15 mouse cellular contexts compared by ENCODE assay signal in genomic region chr2:38135427-38135826, GRCm38 (mm10).
DNase-seq lines count a peak whose midpoint lies in the region; ATAC-seq and TF ChIP-seq lines count a peak whose summit lies in the region.
"Had no signal": no experiment of that assay in that cellular context is flagged by ENCODE, and none has a peak within 500 bp of the region (broad histone marks: within the 10 kb centered on the region; RNA-seq: fewer than 3 reads in every experiment).

No protein-coding gene starts in this region.

- WGBS in midbrain, embryonic 11.5 days: 49% methylated on average over 3 of the region's 3 CpGs
- 55% methylated on average over 3 of the region's 3 CpGs for WGBS in midbrain, embryonic 10.5 days
- 56% methylated on average over 3 of the region's 3 CpGs for WGBS in hindbrain, embryonic 14.5 days

- peak; percentile 50; the same call in 1 of the 2 replicates for ATAC-seq in midbrain, embryonic 11.5 days (ENCODE audit: low FRiP score)
- no peak for ATAC-seq in hindbrain, embryonic 14.5 days (ENCODE audit: low FRiP score)
- ATAC-seq in inflammation-experienced regulatory T-cells, adult 6 months: no peak

- no peak for TF ChIP-seq CTCF in brain, embryonic 14.5 days (IDR thresholded peaks at IDR 0.05; ENCODE audit: borderline replicate concordance, extremely low read depth, insufficient read depth, insufficient read length)

- DNase-seq in embryo, embryonic 10.5 days (ENCODE audit: low spot score): peak; percentile 33
- DNase-seq in embryo, embryonic 9.5 days (ENCODE audit: extremely low spot score): no peak
- peak; percentile 85 for DNase-seq in midbrain, embryonic 11.5 days (ENCODE audit: low spot score, missing footprints)
- no peak for DNase-seq in midbrain, embryonic 10.5 days (ENCODE audit: low spot score)
- peak; percentile 94 for DNase-seq in brain, embryonic 14.5 days (ENCODE audit: low read depth)
- peak; percentile 42 for DNase-seq in hindbrain, embryonic 14.5 days (ENCODE audit: low spot score)
- no peak for DNase-seq in gastrocnemius, adult 18-20 months (ENCODE audit: low spot score)
- DNase-seq: adrenal gland, adult 2 months; heart, postnatal 14 days; kidney, adult 11 months; lung, postnatal 10 days had no signal

- TF ChIP-seq POLR2A in brain, embryonic 14.5 days (IDR thresholded peaks at IDR 0.05; ENCODE audit: borderline replicate concordance, extremely low read depth, insufficient read depth, insufficient read length, poor library complexity, severe bottlenecking): no peak

- no peak overlapping the region for H3K27ac ChIP-seq in midbrain, embryonic 11.5 days (ENCODE audit: low read depth, low read length)
- H3K27ac ChIP-seq in midbrain, embryonic 10.5 days (replicated peaks): no peak overlapping the region
- H3K27ac ChIP-seq in hindbrain, embryonic 14.5 days: no peak overlapping the region
- H3K27ac ChIP-seq: stomach, embryonic 15.5 days had no signal

- no peak overlapping the region for H3K4me3 ChIP-seq in midbrain, embryonic 11.5 days (ENCODE audit: low read depth, low read length)
- H3K4me3 ChIP-seq in midbrain, embryonic 10.5 days: no peak overlapping the region
- H3K4me3 ChIP-seq in hindbrain, embryonic 14.5 days (replicated peaks; ENCODE audit: low read length): no peak overlapping the region
- H3K4me3 ChIP-seq: stomach, embryonic 15.5 days had no signal

- no peak overlapping the region for H3K9ac ChIP-seq in midbrain, embryonic 11.5 days (ENCODE audit: low read length)
- H3K9ac ChIP-seq in hindbrain, embryonic 14.5 days: no peak overlapping the region
- H3K9ac ChIP-seq: stomach, embryonic 15.5 days had no signal

- H3K9me3 ChIP-seq in midbrain, embryonic 11.5 days (ENCODE audit: control insufficient read depth, low read length): no peaks in the 10 kb centered on the region
- H3K9me3 ChIP-seq in midbrain, embryonic 10.5 days (replicated peaks): no peaks in the 10 kb centered on the region
- H3K9me3 ChIP-seq in hindbrain, embryonic 14.5 days (ENCODE audit: control insufficient read depth, low read length): no peaks in the 10 kb centered on the region
- H3K9me3 ChIP-seq: G1E; stomach, embryonic 15.5 days had no signal

- H3K4me2 ChIP-seq in midbrain, embryonic 11.5 days: no peak overlapping the region
- H3K4me2 ChIP-seq in hindbrain, embryonic 14.5 days (replicated peaks): no peak overlapping the region
- H3K4me2 ChIP-seq: liver, embryonic 11.5 days; stomach, embryonic 15.5 days had no signal

- H3K27me3 ChIP-seq in midbrain, embryonic 11.5 days (ENCODE audit: control insufficient read depth, insufficient read depth, low read length): no peaks in the 10 kb centered on the region
- H3K27me3 ChIP-seq in midbrain, embryonic 10.5 days (ENCODE audit: low read depth, poor library complexity, severe bottlenecking): peaks cover 4% of the 10 kb centered on the region; the same call in 1 of the 2 replicates
- H3K27me3 ChIP-seq in hindbrain, embryonic 14.5 days (ENCODE audit: control insufficient read depth, insufficient read depth, low read length): no peaks in the 10 kb centered on the region
- H3K27me3 ChIP-seq: stomach, embryonic 15.5 days had no signal

- no peaks in the 10 kb centered on the region for H3K36me3 ChIP-seq in midbrain, embryonic 11.5 days (ENCODE audit: control insufficient read depth, insufficient read depth, low read length)
- no peaks in the 10 kb centered on the region for H3K36me3 ChIP-seq in midbrain, embryonic 10.5 days
- H3K36me3 ChIP-seq in hindbrain, embryonic 14.5 days (replicated peaks; ENCODE audit: control insufficient read depth, insufficient read depth): no peaks in the 10 kb centered on the region
- H3K36me3 ChIP-seq: stomach, embryonic 15.5 days had no signal

- H3K4me1 ChIP-seq in midbrain, embryonic 11.5 days (ENCODE audit: control insufficient read depth, insufficient read depth, low read length): peaks cover 17% of the 10 kb centered on the region
- H3K4me1 ChIP-seq in midbrain, embryonic 10.5 days: peaks cover 48% of the 10 kb centered on the region
- 0 out of 2 replicates have a peak, but pooled peaks cover 6% of the 10 kb centered on the region for H3K4me1 ChIP-seq in hindbrain, embryonic 14.5 days (replicated peaks; ENCODE audit: control insufficient read depth, insufficient read depth, low read length)
- H3K4me1 ChIP-seq: stomach, embryonic 15.5 days had no signal

Comparison
In these comparisons a context has a peak if more than half of its experiments do, and no peak if none do; other contexts are left out.
1. DNase-seq: peak in embryo, embryonic 10.5 days (single experiment), midbrain, embryonic 11.5 days (single experiment), brain, embryonic 14.5 days (single experiment) and hindbrain, embryonic 14.5 days (single experiment); none in embryo, embryonic 9.5 days (single experiment), midbrain, embryonic 10.5 days (single experiment) and gastrocnemius, adult 18-20 months (single experiment).